Mouse (Mus musculus): ENCODE measurements around the gene Reg3d.
"Not testable (repeated sequence)": the region's sequence is repeated elsewhere in the genome, so short reads cannot be mapped to it uniquely, and the experiment has no call there.

The Reg3d gene

DNA sequence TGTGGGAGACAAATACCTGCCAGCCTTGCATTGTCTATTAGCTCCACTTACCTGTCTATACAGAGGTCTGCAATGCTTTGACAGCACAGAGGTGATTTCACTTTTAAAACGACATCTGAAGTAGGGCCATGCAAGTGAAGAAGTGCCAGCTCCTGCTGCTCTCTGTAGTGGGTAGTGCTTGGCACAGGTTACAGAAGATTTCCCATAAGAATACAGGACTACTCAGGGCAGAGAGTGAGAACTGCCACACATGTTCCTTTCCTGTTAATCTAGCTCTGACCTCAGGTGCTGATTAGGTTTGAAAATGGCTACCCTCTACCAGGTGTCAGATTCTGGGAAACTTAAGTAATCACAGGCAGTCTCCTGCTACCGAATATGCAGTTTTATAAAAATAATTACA, at the start of gene Reg3d:
Reg3d (minus strand) TSS at position 101 of the 400 bp plus-strand sequence.
- no peak for DNase-seq (ENCODE audit: low read depth)

DNA sequence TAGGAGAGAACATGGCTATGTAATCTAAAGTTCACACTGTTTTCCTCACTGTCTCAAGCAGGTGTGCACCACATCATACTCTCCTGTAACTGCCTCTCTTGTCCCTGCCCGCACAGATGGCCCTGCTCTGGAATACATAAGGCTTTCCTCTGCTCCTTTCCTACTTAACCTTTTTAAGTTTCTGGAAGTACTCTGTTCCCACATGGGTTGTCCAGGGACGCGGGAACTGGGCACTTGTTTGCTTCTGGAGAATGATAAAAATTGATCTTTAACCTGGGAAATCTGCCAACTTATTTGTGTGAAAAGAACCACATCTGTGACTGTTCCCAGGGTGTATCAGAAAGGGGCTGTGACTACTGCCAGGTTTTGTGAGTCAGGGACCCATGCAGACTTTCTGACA, 46.8 kb upstream of the Reg3d start:
- no peak for DNase-seq (ENCODE audit: low read depth)

DNA sequence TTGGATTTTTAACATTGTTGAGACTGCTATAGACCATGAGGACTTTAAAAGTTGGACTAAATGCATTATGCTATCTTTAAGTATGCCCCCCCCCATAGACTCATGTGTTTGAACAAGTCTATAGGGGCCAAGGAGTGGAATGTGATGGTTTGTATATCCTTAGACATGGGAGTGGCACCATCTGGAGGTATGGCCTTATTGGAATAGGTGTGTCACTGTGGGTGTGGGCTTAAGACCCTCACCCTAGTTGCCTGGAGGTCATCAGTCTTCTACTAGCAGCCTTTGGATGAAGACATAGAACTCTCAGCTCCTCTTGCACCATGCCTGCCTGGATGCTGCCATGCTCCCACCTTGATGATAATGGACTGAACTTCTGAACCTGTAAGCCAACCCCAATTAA, 43.7 kb upstream of the Reg3d start, which contains the start of gene Reg1:
Reg1 (plus strand) TSS at position 301 of the 400 bp plus-strand sequence.
- DNase-seq (ENCODE audit: low read depth): not testable (repeated sequence)

DNA sequence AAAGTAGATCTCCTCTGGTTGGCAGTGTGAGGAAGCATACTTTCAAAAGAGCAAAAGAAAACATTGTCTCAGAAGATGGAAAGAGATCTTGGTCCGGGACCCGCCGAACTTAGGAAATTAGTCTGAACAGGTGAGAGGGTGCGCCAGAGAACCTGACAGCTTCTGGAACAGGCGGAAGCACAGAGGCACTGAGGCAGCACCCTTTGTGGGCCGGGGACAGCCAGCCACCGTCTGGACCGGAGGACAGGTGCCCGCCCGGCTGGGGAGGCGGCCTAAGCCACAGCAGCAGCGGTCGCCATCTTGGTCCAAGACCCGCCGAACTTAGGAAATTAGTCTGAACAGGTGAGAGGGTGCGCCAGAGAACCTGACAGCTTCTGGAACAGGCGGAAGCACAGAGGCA, 16.7 kb upstream of the Reg3d start, which contains the start of gene Reg2:
Reg2 (plus strand) TSS at position 301 of the 400 bp plus-strand sequence.
- not testable (repeated sequence) for DNase-seq (ENCODE audit: low read depth)

DNA sequence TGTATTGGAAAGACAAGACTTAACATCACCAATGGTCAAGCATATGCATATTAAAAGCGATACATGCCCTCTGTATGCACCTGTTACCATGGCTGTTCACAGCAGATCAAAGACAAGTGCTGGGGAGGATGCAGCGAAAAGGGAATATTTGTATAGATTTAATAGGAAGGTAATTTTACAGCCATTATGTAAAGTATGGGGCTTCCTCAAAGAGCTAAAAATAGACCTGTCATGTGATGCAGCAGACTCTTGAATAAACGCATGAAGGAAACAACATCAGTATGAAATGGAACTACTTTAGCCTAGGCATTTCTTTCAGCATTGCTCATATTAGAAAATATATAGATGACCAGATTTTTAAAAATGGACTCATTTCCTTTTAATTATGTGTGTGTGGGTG, 6.9 kb upstream of the Reg3d start:
- no peak for DNase-seq (ENCODE audit: low read depth)

DNA sequence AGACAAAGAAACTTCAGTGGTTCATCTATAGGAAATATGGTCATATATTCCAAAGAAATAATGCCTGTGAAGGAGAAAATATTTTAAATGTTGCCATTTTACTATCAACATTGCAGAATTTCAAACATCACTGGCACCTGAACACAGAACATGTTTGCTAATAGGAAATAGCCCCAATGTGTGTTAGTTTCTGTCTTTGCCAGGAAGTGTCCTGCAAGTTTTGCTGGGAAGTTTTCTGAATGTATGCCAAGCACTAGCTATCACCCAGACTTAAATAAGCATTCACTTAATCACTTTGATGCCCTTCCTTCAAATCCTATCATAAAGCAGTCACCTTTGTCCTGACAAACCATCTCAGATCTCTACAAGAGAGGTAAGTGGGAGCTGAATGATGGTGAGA, 1.7 kb upstream of the Reg3d start, which contains the start of gene Reg3a:
Reg3a (plus strand) TSS at position 301 of the 400 bp plus-strand sequence.
- DNase-seq (ENCODE audit: low read depth): no peak

DNA sequence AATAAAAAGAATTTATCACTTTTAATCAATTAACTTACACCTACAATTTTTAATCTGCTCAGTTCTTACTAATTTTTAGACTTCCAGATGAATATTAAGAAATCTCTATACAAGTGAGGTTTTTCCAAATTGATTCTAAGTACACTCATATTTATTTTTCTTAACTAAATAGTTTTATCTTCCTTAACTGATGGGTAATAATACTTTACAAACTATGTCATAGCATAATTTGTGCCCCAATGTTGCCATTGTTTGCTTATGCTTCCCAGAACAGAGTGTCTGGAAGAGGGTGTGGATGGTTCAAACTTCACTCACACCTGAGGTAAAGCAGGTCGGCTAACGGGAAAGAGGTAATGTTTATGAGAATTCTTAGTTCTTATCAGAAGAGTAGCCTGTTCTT, 8.3 kb downstream of the Reg3d start, which contains the start of gene Reg3b:
Reg3b (plus strand) TSS at position 301 of the 400 bp plus-strand sequence.
- no peak for DNase-seq (ENCODE audit: low read depth)

DNA sequence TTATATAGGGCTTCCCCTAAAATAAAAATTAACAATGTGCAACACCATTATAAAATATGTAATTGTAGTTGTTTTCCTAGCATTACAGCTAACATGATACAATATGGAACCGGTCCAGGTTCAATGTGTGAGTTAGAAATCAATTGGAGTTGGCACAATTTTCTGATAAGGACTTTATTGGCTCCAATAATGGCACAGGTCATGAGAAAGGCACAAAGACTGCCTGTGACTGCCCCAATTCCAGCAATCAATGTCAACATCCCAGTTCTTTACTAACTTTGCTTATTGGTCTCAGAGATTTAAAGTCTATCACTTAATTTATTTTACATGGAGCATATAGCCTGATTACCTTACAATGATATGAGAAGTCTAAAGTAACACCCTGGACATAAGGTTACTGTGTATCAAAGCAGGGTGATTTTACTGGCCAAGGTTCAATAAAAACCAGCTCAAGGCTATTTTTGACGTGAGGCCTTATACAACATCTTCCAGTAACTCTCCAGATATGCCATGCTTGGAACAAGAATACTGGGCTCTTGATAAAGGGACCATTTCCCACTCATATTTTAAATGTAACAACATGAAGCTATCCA, 16.6 kb downstream of the Reg3d start:
- no peak for DNase-seq (ENCODE audit: low read depth)

DNA sequence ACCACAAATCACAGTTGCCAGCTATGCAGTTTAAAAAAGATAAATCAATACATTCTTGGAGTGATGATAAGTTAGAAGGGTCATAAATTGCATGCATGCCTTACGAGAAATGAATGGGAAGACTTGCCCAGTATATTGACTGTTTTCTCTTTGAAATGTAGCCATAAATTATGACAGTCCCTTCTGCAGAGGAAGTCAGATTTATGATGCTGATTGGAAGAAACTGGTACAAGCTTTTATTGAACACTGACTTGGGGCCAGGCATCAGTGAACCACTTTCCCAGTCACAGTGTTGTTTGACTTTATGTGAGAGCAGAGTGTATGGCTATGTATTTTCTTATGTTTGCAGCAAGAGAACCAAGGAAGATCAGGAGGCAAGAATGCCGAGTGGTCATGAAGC, 37.0 kb downstream of the Reg3d start:
- DNase-seq (ENCODE audit: low read depth): no peak

DNA sequence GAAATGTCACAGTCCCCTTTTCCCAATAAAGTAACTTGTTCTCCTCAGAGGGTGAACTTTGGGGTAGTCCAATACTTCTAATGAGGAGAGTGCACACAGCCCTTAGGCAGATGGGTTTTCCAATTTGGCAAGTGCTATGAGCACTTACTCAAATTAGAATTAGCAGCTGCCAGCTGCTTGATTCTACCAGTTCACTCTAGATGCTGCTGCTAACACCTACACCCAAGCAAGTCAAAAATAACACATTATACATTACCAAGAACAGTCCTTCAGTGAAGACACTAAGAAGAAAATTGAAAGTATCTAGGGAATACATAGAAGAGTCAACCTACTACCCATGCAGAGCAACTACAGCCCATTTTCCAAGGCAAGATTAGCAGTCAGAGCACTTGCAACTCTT, 38.4 kb downstream of the Reg3d start:
- DNase-seq (ENCODE audit: low read depth): no peak

DNA sequence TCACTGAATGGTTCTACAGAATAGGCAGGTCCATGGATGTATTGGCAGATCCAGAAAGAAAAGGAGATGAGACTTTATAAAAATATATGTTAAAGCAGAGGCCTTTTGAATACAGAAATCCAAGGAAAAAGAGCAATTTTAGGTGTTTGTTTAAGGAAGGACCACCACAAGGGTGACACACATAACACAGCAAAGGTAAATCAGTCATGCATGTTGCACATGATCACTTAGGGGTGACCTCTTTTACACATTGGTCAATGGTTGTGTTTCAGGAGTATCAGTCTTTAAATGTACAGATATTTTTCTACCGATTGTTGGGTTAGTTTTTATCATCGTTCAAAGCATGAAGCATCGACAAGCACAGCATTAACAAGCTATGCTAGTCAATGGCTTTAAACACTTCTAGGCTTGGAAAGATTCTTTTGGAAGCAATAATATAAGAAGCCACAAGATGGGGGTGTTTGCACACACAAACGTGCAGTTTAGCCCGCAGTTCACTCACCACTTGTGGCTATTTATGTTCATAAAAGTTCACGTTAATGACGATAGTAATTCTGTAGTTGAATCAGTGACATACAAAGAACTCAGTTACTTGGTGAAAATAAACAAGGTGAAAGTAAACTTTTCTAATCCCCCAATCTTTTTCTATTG, 46.6 kb downstream of the Reg3d start:
- DNase-seq (ENCODE audit: low read depth): no peak

DNA sequence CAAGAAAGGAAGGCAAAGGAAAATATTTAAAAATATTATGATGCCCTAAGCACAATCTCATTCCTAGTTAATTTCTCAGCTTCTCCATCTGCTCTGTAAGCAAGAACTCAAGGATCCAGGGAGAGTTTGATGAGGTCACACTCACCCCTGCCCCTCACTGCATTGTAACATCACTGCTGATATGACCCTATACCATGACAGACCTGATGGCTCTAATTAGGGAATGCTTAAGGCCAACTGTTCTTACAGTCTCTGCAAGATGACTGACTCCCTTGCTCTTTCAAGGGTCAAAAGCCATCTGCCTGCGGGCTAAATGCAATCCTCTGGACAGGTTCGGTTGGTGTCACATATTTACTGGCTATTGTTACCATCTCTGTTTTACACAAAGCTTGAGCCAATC, 49.5 kb downstream of the Reg3d start:
- DNase-seq (ENCODE audit: low read depth): no peak

DNA sequence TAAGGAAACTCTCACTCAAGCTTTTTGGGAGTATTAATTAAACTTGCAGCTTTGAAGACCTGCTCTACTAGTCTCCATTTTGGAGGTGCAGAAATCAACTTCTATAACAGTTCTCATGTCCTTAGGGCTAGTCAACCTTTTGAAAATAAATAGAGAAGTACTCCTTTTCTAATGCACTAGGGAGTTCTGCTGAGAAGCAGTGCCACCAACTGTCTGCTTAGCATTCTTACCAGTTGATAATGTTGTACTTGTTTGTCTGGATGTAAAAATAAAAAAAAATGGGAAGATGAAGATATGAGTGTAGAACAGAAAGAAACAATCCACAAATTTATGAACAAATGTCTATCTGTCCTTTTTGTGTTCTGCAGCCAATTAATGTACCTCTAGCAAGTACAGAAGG, 50.9 kb downstream of the Reg3d start:
- no peak for DNase-seq (ENCODE audit: low read depth)
